Mouse (Mus musculus) thymus, postnatal 4 days (tissue): ENCODE data around the gene Rad23a.

Experiments used
- DNase-seq: peaks from one replicate; pipeline ENCODE4 v3.0.0; 2021

The Rad23a gene

DNA sequence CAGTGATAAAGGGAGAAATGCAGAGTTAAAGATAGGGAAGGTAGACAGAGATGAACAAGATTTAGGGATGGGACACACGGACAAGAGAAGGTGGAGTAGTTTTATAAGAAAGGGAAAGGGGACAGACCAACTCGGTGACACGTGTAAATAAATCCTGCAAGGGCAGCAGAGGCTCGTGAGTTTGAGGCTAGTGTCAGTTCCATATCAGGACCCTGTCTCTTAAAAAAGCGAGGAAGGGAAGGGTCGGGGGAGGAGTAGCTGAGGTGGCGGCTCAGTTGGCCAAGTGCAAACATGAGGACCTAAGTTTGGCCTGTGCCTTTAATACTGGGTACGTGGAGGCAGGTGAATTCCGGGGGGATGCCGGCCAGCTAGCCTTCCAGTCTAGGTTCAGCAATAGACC lies 29.2 kb downstream of the Rad23a start:
- DNase-seq = no peak

DNA sequence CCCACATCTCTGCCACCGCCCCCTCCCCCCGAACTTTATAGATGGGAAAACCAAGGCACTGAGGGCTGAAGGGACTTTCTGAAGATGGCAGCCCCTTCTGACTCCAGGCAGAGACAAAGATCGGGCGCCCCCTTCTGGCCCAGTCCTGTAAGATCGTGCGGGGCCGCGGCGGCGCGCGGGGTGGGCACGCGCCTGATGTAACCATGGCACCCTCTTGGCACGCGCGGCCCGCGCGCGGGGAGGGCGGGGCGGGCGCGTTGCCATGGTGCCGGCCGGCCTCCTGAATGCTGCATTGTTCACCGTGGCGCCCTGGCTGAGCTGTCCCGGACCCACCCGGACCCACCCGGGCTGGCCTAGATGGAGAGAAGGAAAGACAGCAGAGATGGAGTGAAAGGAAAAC lies 29.6 kb downstream of the Rad23a start:
- peak; percentile 93 for DNase-seq

DNA sequence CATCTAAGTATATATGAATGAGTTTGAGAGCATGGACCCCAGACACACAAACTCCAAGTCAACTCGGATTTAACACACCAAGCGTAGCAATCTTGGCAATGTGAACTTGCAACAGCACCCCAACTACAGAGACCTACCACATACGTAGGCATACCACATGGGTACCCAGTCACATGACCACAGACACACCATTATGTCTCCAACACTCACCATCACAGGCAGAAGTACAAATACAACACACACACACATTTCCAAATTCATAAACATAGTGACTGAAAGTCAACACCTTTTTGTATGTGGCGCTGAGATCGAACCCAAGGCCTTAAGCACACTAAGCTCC lies 30.6 kb downstream of the Rad23a start:
- no peak for DNase-seq

DNA sequence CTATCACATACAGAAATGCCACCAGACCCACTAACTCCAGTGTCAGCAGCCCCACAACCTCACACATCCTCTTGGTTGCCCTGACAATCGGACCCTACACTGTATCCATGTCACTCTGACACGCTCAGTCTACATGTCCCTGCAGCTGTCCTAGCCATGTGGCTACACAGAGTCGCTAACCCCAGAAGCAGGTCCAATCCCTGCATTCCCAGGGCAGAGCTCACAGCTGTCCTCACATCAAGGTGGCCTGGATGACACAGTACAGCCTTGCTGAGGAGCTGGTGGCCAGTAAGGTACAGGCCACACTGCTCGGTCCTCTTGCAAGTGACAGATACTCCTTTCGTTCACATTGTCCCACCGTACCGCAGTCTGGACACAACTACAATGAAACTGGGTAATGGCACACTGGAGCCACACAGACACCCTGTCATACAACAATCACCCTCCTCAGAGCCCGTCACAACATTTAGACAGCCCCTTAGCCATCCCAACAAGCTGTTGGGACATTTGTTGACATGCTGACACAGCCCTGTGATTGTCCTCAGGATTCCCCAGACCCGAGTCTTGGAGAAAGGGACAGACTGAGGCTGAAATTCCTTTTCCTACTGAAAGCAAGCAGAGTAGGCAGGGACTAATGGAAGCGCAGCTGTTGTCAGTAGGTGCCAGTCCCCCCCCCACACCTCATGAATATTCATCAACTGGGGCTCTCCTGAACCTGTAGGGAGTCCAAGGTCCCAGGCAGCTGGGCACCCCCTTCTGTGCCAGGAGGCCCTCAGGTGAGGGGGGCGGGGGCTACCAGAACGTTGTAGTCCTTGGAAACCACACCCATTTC lies 31.1 kb downstream of the Rad23a start:
- no peak for DNase-seq

DNA sequence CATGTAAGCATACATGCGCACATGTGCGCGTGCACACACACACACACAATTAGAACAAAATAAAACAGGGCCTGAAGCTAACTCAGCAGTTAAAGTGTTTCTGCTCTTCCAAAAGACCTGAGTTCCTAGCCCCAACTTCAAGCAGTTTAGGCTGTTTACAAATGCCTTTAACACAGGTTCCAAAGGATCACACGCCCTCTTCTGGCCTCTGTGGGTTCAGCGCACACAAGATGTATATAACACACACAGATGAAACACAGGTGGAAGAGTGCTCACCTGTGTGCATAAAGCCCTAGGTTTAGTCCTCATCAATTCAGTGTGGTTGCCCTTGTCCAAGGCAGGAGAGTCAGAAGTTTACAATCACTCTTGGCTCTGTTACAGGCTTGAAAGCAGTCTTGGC lies 34.4 kb downstream of the Rad23a start:
- no peak for DNase-seq

DNA sequence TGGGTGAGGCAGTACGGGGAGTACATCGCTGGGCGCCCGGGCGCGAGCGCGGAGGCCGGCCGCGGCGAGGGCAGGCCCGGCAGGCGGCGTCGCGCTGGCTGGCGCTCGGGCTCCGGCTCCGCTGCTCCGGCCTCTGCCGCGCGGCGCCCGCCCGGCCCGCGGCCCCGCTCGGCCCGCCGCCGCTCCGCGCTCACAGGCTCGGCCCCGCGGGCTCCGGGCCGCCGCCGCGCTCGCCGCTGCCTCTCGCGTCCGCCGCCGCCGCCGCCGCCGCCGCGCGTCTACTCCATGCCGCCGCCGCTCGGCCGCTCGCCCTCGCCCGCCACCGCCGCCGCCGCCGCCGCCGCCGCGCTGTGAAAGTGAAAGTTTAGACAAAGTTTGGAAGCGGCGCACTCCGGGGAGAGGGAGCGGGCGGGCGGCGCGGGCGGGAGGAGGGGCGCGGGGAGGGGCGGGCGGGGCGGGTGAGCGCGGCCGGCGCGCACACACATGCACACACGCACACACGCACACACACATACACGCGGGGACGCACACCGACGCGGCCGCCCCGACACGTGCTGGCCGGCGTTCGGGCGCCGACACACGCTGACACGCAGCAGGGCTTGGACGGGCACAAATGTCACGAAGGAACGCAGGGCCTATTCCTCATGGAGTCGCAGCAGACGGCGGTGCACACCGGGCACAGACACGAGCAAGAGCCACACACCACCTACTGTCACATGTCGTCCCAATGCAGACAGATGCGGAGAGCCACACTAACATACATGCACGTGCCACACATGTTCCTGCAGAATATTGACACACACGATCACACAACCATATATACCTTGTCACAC lies 40.2 kb downstream of the Rad23a start, which contains the start of gene Nfix:
Gene Nfix (minus strand): TSS at position 346 of the 833 bp plus-strand sequence.
- peak; percentile 72 for DNase-seq

DNA sequence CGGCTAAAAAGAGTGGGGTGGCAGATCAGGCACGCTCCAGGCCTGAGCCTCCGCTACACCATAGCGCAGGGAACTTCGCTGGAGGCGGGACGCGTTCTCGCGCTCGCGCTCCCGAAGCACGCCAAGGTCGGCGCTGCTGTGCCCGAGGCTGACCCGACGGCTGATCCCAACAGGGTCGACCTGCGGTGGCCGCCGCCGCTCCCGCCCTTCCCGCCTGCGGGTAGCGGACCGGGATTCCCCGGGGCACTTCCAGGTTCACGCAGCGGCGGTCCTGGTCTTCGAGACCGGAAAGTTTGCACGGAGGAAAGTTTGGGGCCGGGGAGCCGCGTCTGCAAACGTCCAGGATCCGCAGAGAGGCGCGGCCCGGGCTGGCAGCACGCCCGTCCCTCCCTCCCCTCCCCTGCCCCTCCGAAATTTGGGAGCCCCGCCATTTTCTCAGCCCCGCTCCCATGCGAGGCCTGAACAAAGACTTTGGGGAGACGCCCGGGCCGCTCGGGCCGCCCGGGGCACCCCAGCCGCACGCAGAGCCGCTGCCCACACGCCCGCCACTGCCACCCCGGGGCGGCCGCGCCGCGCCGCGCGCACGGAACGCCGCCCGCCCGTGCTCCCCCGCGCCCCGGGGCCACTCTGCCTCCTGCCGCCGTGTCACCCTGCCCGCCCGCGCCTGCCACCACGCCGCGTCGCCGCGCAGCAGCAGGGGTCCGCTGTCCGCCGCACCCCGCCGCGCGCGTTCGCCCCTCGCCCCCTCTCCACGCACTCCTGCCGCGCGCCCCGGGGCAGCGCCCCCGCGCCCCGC lies 41.1 kb downstream of the Rad23a start:
- peak; percentile 55 for DNase-seq

DNA sequence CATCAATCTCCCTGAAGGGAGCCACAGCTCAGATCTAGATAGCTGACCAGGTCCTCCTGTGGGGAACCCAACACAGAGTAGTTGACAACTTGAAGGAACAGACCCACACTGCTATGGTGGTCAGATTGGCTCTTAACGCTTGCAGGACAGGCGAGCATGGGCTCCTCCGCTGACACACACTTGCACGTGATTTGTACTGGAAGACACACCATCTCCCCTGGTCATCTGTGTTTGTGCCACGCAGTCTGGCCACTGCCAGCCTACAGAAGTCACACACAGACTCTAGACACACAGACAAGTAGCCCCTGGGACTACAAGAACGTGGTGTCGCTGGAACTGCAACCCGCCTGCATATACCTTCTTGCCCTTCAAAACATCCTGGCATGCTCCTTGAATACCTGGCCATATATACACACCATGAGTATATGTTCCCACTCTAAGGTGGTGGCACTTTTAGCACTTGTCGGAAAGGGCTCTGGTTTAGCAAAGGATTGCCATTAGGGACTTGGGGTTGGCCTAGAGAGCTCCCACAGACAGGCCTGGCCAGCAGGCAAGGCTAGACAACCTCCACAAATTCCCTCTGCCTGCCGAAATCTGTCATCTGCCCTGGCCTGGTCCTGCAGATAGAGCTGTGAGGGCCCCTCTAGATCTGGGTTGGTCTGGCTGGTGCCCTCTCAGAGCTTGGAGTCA lies 41.9 kb downstream of the Rad23a start:
- DNase-seq = no peak

DNA sequence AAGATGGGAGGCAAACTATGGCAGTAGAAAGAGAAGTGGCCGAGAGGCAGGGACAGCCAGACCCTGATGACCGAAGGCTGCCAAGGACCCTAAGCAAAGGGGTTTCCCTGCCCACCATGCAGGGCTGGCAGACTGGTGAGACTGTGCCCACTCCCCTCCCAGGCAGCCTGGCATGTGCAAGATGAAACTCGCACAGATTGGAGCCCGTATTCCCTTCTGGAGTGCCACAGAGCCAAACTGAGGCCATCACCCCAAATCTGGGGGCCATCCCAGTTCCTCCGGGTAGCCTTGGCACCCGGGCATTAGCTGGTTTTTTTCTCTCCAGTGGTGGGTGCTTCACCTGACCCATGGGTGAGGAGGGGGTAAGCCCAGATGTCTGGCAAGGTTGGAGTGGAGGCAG lies 42.5 kb downstream of the Rad23a start:
- no peak for DNase-seq

DNA sequence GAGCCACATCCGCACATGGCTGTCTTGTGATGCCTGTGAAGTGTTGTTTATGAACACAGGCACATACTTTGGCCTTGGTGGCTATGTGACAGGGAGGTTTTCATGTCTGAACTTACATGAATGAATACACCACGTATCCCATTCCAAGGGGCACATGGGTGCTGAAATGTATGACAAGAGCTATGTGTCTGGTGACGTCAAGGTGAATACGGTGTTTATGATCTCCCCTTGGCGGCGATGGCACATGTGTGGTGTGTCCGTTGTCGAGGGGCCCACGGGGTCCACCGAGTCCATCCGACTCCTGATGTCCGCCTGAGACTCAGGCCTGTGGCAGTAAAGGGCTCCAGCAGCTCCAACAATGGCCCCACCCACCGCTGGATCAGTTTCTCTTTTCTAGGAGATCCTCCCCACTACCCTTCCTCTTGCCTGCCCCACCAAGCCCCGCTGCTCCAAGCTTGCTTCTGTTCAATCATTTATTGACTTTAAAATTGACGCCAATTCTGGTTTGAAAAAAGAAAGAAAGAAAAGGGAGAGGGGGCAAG lies 43.1 kb downstream of the Rad23a start:
- DNase-seq = no peak

DNA sequence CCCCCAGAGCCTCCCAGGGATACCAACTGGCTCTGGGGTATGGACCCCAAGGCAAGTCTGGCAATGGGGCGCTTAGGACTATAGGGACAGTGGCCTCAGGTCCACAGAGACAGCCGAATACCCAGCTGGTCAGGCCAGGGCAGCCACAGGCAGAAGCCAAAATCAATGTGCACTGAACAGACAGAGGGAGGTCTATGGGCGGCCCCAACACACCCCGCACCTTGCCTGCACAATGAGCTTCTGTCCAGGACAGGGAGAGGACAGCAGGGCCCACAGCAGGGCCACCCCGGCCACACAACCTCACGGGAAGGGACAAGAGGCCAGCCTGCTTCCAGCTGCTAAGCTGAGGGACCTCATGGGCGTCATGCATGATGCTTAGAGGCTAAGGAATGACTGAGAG lies 46.0 kb downstream of the Rad23a start:
- no peak for DNase-seq

DNA sequence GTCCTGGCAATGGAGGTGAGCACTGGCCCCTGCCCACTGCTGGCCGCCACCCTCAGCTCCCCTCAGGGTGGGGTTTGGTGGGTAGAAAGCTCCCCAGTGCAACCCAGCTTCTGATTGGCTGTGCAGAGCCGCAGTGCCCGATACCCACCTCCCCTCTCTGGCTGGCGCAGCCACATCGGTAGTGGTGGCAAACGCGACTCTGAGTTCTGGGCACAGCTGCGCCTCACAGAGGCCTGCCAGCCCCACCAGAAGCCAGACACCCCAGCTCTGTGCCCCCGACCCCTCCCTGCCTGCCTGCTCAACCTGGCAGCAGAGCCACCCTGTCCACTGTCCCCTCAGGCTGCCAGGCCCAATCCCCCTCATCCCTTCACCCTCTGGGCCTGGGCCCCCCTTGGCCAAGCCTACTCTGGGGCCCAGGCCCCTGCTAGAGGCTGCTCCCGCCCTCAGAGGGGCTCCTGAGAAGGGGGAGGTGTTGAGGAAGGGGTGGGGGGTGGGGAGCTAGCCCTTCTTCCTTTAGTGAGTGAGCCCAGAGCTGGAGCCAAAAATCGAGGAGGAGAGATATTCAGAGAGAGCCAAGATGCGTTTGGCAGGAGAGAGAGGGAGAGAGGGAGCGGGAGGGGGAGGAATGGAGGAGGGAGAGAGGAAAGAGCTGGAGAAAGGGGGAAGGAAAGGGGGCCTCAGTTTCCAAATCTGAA lies 46.5 kb downstream of the Rad23a start:
- no peak for DNase-seq

DNA sequence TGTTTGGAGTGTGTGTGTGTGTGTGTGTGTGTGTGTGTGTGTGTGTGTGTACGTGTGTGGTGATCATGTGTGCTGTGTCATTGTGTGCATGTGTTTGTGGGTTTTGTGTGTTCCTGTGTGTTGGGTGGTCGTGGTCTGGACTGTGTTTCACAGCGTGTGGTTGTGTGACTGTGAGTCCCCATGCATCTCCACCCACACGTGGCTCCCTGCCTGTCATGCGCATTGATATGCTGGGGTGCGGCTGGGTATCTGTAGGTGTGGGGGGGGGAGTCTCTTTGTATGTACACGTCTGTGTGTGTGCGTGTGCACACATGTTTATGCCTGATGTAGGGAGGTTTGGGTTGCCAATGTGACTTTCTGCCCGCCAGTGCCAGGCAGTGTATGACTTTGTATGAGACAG lies 47.3 kb downstream of the Rad23a start:
- DNase-seq = no peak

DNA sequence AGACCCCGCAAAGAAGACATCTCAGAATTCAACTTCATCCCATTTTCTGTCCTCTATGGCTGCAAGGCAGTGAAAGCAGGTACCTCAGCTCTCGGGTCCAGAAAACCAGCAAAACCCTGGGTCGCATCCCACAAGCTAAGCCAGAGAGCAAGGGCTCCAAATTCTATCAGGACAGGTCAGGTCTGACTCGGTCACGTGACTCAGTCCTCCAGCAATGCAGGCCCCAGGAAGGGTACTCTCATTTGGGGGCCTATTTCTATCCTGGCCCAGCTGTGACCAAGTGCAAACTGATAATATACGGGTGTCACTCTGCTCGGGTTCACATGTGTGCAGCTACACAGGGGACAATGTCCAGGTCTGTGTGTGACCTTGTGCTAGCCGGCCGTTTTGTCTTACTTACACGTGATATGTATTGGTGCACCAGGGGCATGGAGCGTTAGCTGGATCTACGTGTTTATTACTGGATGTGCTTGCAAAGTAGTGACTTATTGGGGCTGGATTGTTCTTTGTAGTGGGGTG lies 48.0 kb downstream of the Rad23a start:
- DNase-seq = no peak

DNA sequence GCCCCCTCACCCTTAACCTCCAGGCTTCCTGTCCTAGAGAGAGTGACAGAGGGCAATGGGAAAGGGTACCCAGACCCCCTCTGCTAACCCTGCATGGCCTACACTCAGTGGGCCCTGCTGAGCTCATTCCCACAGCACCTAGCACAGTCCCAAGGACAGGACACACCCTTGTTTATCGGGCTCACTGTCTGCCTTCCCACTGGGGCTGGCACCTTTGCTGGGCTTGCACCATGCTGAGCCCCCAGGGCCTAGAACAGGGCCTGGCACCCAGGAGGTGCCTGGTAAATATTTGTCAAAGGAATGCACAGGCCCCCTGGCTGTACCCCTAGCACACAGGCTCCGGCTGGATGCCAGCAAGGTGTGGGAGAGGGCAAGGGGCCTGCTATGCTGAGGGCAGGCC lies 49.9 kb downstream of the Rad23a start:
- DNase-seq = no peak

DNA sequence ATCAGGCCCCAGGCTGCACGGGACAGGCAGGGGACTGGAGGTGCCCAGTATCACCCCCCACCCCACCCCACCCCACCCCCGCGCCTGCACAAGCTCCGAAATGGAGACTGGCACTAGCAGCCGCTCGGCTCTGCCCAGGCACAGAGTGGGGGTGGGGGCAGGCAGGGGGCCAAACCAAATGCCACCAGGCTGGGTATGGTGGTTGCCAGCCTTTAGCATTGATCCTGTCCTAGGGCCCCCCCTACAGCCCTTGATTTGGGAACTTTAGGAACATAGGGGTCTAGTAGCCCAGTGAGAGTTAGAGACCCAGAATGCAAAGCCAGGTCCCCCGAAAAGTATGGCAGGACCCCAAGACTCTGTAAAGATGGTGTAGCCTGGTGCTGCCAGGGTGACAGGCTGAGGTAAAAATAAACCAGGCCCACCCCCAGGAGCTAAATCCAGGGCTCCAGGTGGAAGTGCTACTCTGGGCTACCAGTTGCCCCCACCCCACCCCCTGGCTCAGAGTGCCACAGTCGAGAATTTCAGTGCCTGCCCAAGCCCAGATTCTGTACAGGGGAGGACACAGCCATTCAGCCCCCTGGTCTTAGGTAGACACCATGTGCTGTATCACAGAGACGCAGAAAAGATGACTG lies 50.5 kb downstream of the Rad23a start:
- DNase-seq = no peak

DNA sequence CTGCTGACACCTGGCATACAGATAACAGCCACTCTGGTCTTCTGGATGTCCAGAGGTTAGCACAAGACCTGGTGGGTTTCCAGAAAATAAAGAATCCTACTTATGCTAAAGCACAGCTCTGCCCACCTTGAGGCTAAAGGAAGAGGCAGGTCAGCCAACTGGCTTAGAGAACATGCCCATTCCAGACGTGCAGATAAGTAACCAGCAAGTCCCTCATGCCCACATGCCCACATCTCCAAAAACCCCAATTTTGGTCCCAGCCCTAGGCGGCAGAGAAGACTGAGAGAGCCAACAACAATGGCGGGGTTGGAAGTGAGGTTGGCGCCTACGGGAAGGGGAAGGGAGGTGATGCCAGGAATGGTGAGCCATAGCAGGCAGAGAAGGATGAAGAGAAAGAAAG lies 51.1 kb downstream of the Rad23a start:
- DNase-seq = no peak

DNA sequence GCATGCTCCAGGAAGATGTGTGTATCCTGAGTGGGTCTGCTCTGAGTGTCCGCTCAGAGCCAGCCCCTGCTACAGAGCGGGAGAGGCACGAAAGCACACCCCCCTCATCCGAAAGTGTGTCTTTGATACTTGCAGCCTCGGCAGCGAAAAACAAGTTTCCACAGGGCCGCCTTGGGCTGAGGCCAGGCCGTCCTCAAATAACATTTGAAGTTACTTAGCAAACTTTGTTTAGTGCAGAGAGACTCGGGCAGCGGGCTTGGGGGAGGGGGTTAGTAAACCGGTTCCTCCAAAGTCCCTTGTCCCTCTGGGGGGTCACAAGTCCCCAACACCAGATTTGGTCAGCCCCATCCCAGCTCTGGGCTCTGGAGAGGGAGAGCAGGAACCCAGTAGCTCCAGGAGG lies 51.6 kb downstream of the Rad23a start:
- DNase-seq = no peak

DNA sequence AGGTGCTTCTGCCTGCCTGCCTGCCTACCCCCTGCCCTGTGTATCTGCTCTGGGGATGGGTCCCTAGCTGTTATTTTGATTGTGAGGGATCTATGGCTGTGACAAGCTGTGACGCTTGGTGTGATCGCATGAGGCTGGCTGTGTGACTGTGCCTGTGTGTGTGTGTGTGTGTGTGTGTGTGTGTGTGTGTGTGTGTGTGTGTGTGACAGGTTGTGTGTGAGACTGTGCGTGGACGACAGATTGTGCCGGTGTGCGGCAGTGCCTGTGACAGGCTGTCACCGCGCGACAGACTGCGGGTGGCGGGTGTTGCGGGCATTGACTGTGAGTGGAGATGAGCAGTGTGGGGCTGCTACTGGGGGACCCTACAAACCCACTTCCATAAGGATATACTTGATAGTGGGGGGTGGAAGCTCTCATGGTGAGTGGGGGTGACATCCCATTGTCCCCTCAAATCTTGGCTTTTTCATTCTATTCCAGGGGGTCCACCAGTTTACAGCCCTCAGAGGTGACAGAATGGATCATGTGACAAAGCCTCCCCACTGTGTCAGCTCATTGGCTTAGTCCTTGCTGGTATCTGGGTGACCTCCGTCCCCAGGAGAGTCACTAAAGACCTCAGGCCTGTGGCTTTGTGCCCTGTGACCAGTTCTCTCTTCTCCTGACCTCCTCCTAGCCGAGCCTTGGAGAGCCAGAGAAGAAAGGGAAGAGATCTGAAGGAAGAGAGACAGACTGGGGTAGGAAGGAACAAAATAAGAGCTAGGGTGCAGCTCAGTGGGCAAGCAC lies 52.8 kb downstream of the Rad23a start:
- no peak for DNase-seq

DNA sequence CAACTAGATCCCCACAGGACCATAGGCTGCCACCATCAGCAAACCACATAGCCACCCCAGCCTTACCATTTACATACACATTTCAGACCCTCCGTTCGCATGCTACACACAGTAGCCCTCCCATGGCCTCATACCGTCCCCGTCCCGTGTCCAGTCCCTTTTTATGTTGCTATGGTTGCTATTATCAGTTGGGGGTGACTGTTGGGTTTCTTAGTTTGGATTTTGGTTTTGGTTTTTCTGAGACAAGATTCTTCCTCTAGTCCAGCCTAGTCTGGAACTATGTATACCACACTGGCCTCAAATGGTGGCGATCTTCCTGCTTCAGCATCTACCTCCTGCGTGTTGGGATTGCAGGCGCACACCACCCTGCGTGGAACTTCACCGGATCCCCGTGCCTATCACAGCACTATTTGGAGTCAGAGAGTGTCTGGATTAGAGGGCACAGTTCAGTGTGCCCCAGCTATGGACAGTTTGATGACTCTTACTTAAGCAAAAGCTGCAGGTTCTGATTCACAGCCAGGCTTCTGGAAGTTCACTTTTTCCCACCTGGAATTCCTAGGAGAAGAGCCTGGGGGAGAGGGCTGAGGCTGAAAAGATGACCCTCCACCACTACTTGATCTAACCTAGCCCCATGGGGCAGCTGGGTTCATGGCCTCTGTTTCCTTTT lies 53.5 kb downstream of the Rad23a start:
- no peak for DNase-seq
